Mouse (Mus musculus): ENCODE measurements at regions not wholly inside any gene's neighbourhood (a gene's known extent, or its start where the extent isn't known, plus 50 kb on each side); places are given as distances from the start of the nearest gene placed in this dataset.

GRCm38 (mm10) chrX:158544021-158544420, 500.9 kb upstream of the Cnksr2 start:
- H3K36me3 ChIP-seq: no peaks in the 10 kb centered on the region
- no peaks in the 10 kb centered on the region for H3K27me3 ChIP-seq (replicated peaks)
- H3K4me3 ChIP-seq (replicated peaks): no peak overlapping the region
- no peaks in the 10 kb centered on the region for H3K4me1 ChIP-seq
- no peak overlapping the region for H3K9ac ChIP-seq (replicated peaks)
- H3K9me3 ChIP-seq (replicated peaks): no peaks in the 10 kb centered on the region
- no peak for ATAC-seq (ENCODE audit: low FRiP score)
- no peak overlapping the region for H3K27ac ChIP-seq (replicated peaks)
- 58% methylated on average over 4 of the region's 4 CpGs for WGBS
- no peak overlapping the region for H3K4me2 ChIP-seq

- no peaks in the 10 kb centered on the region for H3K9me3 ChIP-seq (replicated peaks)
- 78% methylated on average over 2 of the region's 2 CpGs for WGBS
- no peaks in the 10 kb centered on the region for H3K36me3 ChIP-seq
- no peaks in the 10 kb centered on the region for H3K27me3 ChIP-seq (replicated peaks)
- ATAC-seq (ENCODE audit: low FRiP score): no peak
- no peak overlapping the region for H3K9ac ChIP-seq (replicated peaks)
- no peak overlapping the region for H3K4me2 ChIP-seq
- no peak overlapping the region for H3K27ac ChIP-seq (replicated peaks)
- no peak overlapping the region for H3K4me3 ChIP-seq (replicated peaks)
- no peaks in the 10 kb centered on the region for H3K4me1 ChIP-seq
Measured at GRCm38 (mm10) chrX:158577856-158578255, 534.8 kb upstream of the Cnksr2 start.

- H3K27ac ChIP-seq (replicated peaks): no peak overlapping the region
- no peak overlapping the region for H3K9ac ChIP-seq (replicated peaks)
- no peaks in the 10 kb centered on the region for H3K9me3 ChIP-seq (replicated peaks)
- no peak overlapping the region for H3K4me2 ChIP-seq
- no peaks in the 10 kb centered on the region for H3K36me3 ChIP-seq
- 16% methylated on average over 1 of the region's 1 CpGs for whole genome bisulfite sequencing
- H3K4me1 ChIP-seq: no peaks in the 10 kb centered on the region
- H3K27me3 ChIP-seq (replicated peaks): peaks cover 5% of the 10 kb centered on the region
- no peak overlapping the region for H3K4me3 ChIP-seq (replicated peaks)
- no peak for ATAC-seq (ENCODE audit: low FRiP score)
Measured at GRCm38 (mm10) chrX:158613136-158613535, 570.0 kb upstream of the Cnksr2 start.

GRCm38 (mm10) chrX:158613607-158614006, 570.5 kb upstream of the Cnksr2 start:
- no peak overlapping the region for H3K4me3 ChIP-seq (replicated peaks)

GRCm38 (mm10) chrX:158614029-158614428, 570.9 kb upstream of the Cnksr2 start:
- Histone ChIP-seq H3K27me3 (replicated peaks) (peaks cover 5% of the 10 kb centered on the region), H3K4me3 (replicated peaks) (no peak overlapping the region), H3K9me3 (replicated peaks) (no peaks in the 10 kb centered on the region), H3K36me3 (no peaks in the 10 kb centered on the region), H3K4me1 (no peaks in the 10 kb centered on the region), H3K9ac (replicated peaks) (no peak overlapping the region), H3K4me2 (no peak overlapping the region), H3K27ac (replicated peaks) (no peak overlapping the region)
- no peak for ATAC-seq (ENCODE audit: low FRiP score)
- 97% methylated on average over 1 of the region's 1 CpGs for WGBS

More at GRCm38 (mm10) chrX:158613607-158614006, 570.5 kb upstream of the Cnksr2 start:
- Histone ChIP-seq H3K9me3 (replicated peaks) (no peaks in the 10 kb centered on the region), H3K4me1 (no peaks in the 10 kb centered on the region), H3K27ac (replicated peaks) (no peak overlapping the region), H3K9ac (replicated peaks) (no peak overlapping the region), H3K27me3 (replicated peaks) (peaks cover 5% of the 10 kb centered on the region), H3K36me3 (no peaks in the 10 kb centered on the region), H3K4me2 (no peak overlapping the region)
- ATAC-seq (ENCODE audit: low FRiP score): no peak
- 78% methylated on average over 2 of the region's 2 CpGs for WGBS

- H3K4me1 ChIP-seq: no peaks in the 10 kb centered on the region
- no peak for ATAC-seq (ENCODE audit: low FRiP score)
- H3K4me2 ChIP-seq: no peak overlapping the region
- H3K27me3 ChIP-seq (replicated peaks): peaks cover 5% of the 10 kb centered on the region
- H3K4me3 ChIP-seq (replicated peaks): no peak overlapping the region
- H3K9me3 ChIP-seq (replicated peaks): no peaks in the 10 kb centered on the region
- H3K9ac ChIP-seq (replicated peaks): no peak overlapping the region
- no peaks in the 10 kb centered on the region for H3K36me3 ChIP-seq
- WGBS: 70% methylated on average over 5 of the region's 5 CpGs
- H3K27ac ChIP-seq (replicated peaks): no peak overlapping the region
Measured at GRCm38 (mm10) chrX:158614452-158614851, 571.4 kb upstream of the Cnksr2 start.

GRCm38 (mm10) chrX:158615096-158615495, 572.0 kb upstream of the Cnksr2 start:
- no peaks in the 10 kb centered on the region for H3K9me3 ChIP-seq (replicated peaks)
- H3K4me2 ChIP-seq: no peak overlapping the region
- no peaks in the 10 kb centered on the region for H3K4me1 ChIP-seq
- 83% methylated on average over 2 of the region's 2 CpGs for WGBS
- peaks cover 5% of the 10 kb centered on the region for H3K27me3 ChIP-seq (replicated peaks)
- H3K27ac ChIP-seq (replicated peaks): no peak overlapping the region
- no peak for ATAC-seq (ENCODE audit: low FRiP score)
- H3K36me3 ChIP-seq: no peaks in the 10 kb centered on the region
- no peak overlapping the region for H3K9ac ChIP-seq (replicated peaks)
- H3K4me3 ChIP-seq (replicated peaks): no peak overlapping the region

- Histone ChIP-seq H3K4me2 (no peak overlapping the region), H3K4me3 (replicated peaks) (no peak overlapping the region), H3K9me3 (replicated peaks) (no peaks in the 10 kb centered on the region), H3K4me1 (no peaks in the 10 kb centered on the region), H3K9ac (replicated peaks) (no peak overlapping the region), H3K36me3 (no peaks in the 10 kb centered on the region), H3K27ac (replicated peaks) (no peak overlapping the region), H3K27me3 (replicated peaks) (0 out of 2 replicates have a peak, but pooled peaks cover 10% of the 10 kb centered on the region)
- ATAC-seq (ENCODE audit: low FRiP score): no peak
- WGBS: 72% methylated on average over 3 of the region's 3 CpGs
Measured at GRCm38 (mm10) chrX:158627390-158627789, 582.7 kb upstream of the Rps6ka3 start.

GRCm38 (mm10) chrX:158632406-158632805, 577.7 kb upstream of the Rps6ka3 start:
- no peak overlapping the region for H3K4me2 ChIP-seq
- H3K4me1 ChIP-seq: no peaks in the 10 kb centered on the region
- H3K27ac ChIP-seq (replicated peaks): no peak overlapping the region
- H3K4me3 ChIP-seq (replicated peaks): no peak overlapping the region
- 0 out of 2 replicates have a peak, but pooled peaks cover 7% of the 10 kb centered on the region for H3K27me3 ChIP-seq (replicated peaks)
- H3K9ac ChIP-seq (replicated peaks): no peak overlapping the region
- H3K9me3 ChIP-seq (replicated peaks): no peaks in the 10 kb centered on the region
- WGBS: 92% methylated on average over 1 of the region's 1 CpGs
- H3K36me3 ChIP-seq: no peaks in the 10 kb centered on the region
- no peak for ATAC-seq (ENCODE audit: low FRiP score)

- H3K4me3 ChIP-seq (replicated peaks): no peak overlapping the region
- H3K9ac ChIP-seq (replicated peaks): no peak overlapping the region
- WGBS: 73% methylated on average over 4 of the region's 4 CpGs
- H3K27ac ChIP-seq (replicated peaks): no peak overlapping the region
- H3K9me3 ChIP-seq (replicated peaks): no peaks in the 10 kb centered on the region
- no peak for ATAC-seq (ENCODE audit: low FRiP score)
- H3K36me3 ChIP-seq: no peaks in the 10 kb centered on the region
- no peak overlapping the region for H3K4me2 ChIP-seq
- H3K27me3 ChIP-seq (replicated peaks): no peaks in the 10 kb centered on the region
- H3K4me1 ChIP-seq: no peaks in the 10 kb centered on the region
Measured at GRCm38 (mm10) chrX:158652226-158652625, 557.9 kb upstream of the Rps6ka3 start.

- Histone ChIP-seq H3K4me2 (no peak overlapping the region), H3K27me3 (replicated peaks) (no peaks in the 10 kb centered on the region), H3K27ac (replicated peaks) (no peak overlapping the region), H3K36me3 (no peaks in the 10 kb centered on the region), H3K9me3 (replicated peaks) (no peaks in the 10 kb centered on the region), H3K4me3 (replicated peaks) (no peak overlapping the region), H3K9ac (replicated peaks) (no peak overlapping the region), H3K4me1 (no peaks in the 10 kb centered on the region)
- no peak for ATAC-seq (ENCODE audit: low FRiP score)
- 81% methylated on average over 4 of the region's 4 CpGs for WGBS
Measured at GRCm38 (mm10) chrX:158656188-158656587, 553.9 kb upstream of the Rps6ka3 start.

GRCm38 (mm10) chrX:158694191-158694590, 515.9 kb upstream of the Rps6ka3 start:
- Histone ChIP-seq H3K4me1 (no peaks in the 10 kb centered on the region), H3K9ac (replicated peaks) (no peak overlapping the region), H3K4me3 (replicated peaks) (no peak overlapping the region), H3K9me3 (replicated peaks) (no peaks in the 10 kb centered on the region), H3K4me2 (no peak overlapping the region), H3K36me3 (no peaks in the 10 kb centered on the region), H3K27ac (replicated peaks) (no peak overlapping the region), H3K27me3 (replicated peaks) (no peaks in the 10 kb centered on the region)
- no peak for ATAC-seq (ENCODE audit: low FRiP score)
- WGBS: 90% methylated on average over 1 of the region's 1 CpGs

GRCm38 (mm10) chrX:158703411-158703810, 506.7 kb upstream of the Rps6ka3 start:
- Histone ChIP-seq H3K27ac (replicated peaks) (no peak overlapping the region), H3K36me3 (no peaks in the 10 kb centered on the region), H3K4me1 (no peaks in the 10 kb centered on the region), H3K9ac (replicated peaks) (no peak overlapping the region), H3K4me3 (replicated peaks) (no peak overlapping the region), H3K4me2 (no peak overlapping the region), H3K9me3 (replicated peaks) (no peaks in the 10 kb centered on the region), H3K27me3 (replicated peaks) (no peaks in the 10 kb centered on the region)
- 71% methylated on average over 3 of the region's 3 CpGs for WGBS
- ATAC-seq (ENCODE audit: low FRiP score): no peak

Measured in neural tube, embryonic 15.5 days (tissue).